Comparison of ENCODE assay signal across 9 mouse cellular contexts in the genomic region with DNA sequence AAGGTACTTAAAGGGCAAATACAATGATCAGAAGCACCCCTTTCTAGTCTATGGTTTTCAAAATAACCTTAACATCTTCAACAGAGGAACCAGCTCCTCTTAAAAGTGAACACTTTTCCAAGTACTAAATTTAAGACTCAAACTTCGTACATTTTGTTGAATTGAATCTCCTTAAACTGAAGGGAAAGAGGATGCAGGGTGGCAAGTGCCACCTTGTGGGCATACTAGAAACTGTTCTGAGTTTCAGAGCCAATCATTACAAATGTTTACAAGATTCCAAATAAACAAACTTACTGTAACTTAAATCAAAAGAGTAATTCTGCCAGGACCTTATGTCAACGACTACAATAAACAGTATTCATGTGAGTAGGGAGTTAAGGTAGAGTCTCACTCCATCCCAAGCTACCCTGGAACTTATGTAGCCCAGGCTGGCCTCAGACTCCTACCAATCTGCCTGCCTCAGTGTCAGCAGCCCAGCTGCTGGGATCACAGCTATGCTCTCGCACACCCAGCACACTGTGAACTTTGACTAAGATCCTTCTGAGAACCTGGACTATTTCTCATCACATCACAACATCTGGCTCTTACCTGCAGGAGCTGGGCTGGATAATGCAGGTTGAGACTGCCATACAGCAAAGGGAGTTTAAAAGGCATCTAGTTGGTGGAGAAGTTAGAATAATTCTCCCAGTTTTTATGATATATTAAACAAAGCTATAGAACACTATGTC. TPM values are rescaled to one million over a fixed set of nuclear protein-coding genes. Genes with fewer than 3 reads are reported as not detected.
A peak's percentile ranks its signal among the peaks of the same experiment; 100 is the strongest.
DNase-seq lines count a peak whose midpoint lies in the region; ATAC-seq and TF ChIP-seq lines count a peak whose summit lies in the region.
"Had no signal": no experiment of that assay in that cellular context is flagged by ENCODE, and none has a peak within 500 bp of the region (broad histone marks: within the 10 kb centered on the region; RNA-seq: fewer than 3 reads in every experiment).

No protein-coding gene starts in this region.

- ATAC-seq in forebrain, postnatal 0 days: no peak
- no peak for ATAC-seq in forebrain, embryonic 13.5 days
- no peak for ATAC-seq in liver, embryonic 12.5 days
- ATAC-seq in neural tube, embryonic 15.5 days (ENCODE audit: low FRiP score): no peak

- H3K36me3 ChIP-seq in forebrain, postnatal 0 days (ENCODE audit: insufficient read depth): no peaks in the 10 kb centered on the region
- H3K36me3 ChIP-seq in forebrain, embryonic 13.5 days (ENCODE audit: poor library complexity, severe bottlenecking): peaks cover 5% of the 10 kb centered on the region; the same call in 1 of the 2 replicates
- no peaks in the 10 kb centered on the region for H3K36me3 ChIP-seq in liver, adult 2 months (ENCODE audit: control insufficient read depth, insufficient read depth, low read length)
- no peaks in the 10 kb centered on the region for H3K36me3 ChIP-seq in liver, embryonic 12.5 days
- H3K36me3 ChIP-seq in neural tube, embryonic 15.5 days: no peaks in the 10 kb centered on the region
- H3K36me3 ChIP-seq: embryonic facial prominence, embryonic 15.5 days had no signal

- H3K79me2 ChIP-seq in liver, adult 2 months (ENCODE audit: control insufficient read depth, insufficient read depth, low read length): no peaks in the 10 kb centered on the region

- TF ChIP-seq POLR2A in liver, adult 2 months (IDR thresholded peaks at IDR 0.05; ENCODE audit: extremely low read depth, insufficient read depth, low read length): no peak

- 51% methylated on average over 3 of the region's 3 CpGs for WGBS in forebrain, postnatal 0 days
- WGBS in forebrain, embryonic 13.5 days: 78% methylated on average over 3 of the region's 3 CpGs
- 25% methylated on average over 3 of the region's 3 CpGs for WGBS in liver, adult 2 months
- WGBS in liver, embryonic 12.5 days (ENCODE audit: insufficient replicate concordance): 38% methylated on average over 3 of the region's 3 CpGs
- 60% methylated on average over 3 of the region's 3 CpGs for WGBS in neural tube, embryonic 15.5 days

- peak; percentile 85 for TF ChIP-seq CTCF in forebrain, postnatal 0 days (IDR thresholded peaks at IDR 0.05; ENCODE audit: low read depth)
- 0 out of 2 replicates have a peak, but pooled peaks have one; percentile 38 for TF ChIP-seq CTCF in liver, adult 2 months (IDR thresholded peaks at IDR 0.05; ENCODE audit: low read depth, low read length)

- no peaks in the 10 kb centered on the region for H3K9me3 ChIP-seq in forebrain, postnatal 0 days (ENCODE audit: low read length)
- no peaks in the 10 kb centered on the region for H3K9me3 ChIP-seq in forebrain, embryonic 13.5 days (replicated peaks)
- no peaks in the 10 kb centered on the region for H3K9me3 ChIP-seq in liver, embryonic 12.5 days (replicated peaks)
- no peaks in the 10 kb centered on the region for H3K9me3 ChIP-seq in neural tube, embryonic 15.5 days (replicated peaks)
- H3K9me3 ChIP-seq: embryonic facial prominence, embryonic 15.5 days had no signal

- no peaks in the 10 kb centered on the region for H3K4me1 ChIP-seq in forebrain, postnatal 0 days (ENCODE audit: insufficient read depth)
- H3K4me1 ChIP-seq in forebrain, embryonic 13.5 days: no peaks in the 10 kb centered on the region
- no peaks in the 10 kb centered on the region for H3K4me1 ChIP-seq in liver, adult 2 months (ENCODE audit: control insufficient read depth, insufficient read depth, low read length)
- no peaks in the 10 kb centered on the region for H3K4me1 ChIP-seq in liver, embryonic 12.5 days
- H3K4me1 ChIP-seq in neural tube, embryonic 15.5 days: no peaks in the 10 kb centered on the region

- no peaks in the 10 kb centered on the region for H3K27me3 ChIP-seq in forebrain, postnatal 0 days (ENCODE audit: insufficient read depth, low read length)
- no peaks in the 10 kb centered on the region for H3K27me3 ChIP-seq in forebrain, embryonic 13.5 days
- no peaks in the 10 kb centered on the region for H3K27me3 ChIP-seq in liver, adult 2 months (ENCODE audit: control insufficient read depth, insufficient read depth, low read length)
- no peaks in the 10 kb centered on the region for H3K27me3 ChIP-seq in liver, embryonic 12.5 days (replicated peaks)
- H3K27me3 ChIP-seq in neural tube, embryonic 15.5 days (replicated peaks): no peaks in the 10 kb centered on the region
- H3K27me3 ChIP-seq: embryonic facial prominence, embryonic 15.5 days had no signal

- no peak overlapping the region for H3K27ac ChIP-seq in forebrain, postnatal 0 days (ENCODE audit: low read depth, low read length)
- H3K27ac ChIP-seq in forebrain, embryonic 13.5 days: no peak overlapping the region
- H3K27ac ChIP-seq in liver, adult 2 months (replicated peaks; ENCODE audit: insufficient read depth, low read depth, low read length): no peak overlapping the region
- no peak overlapping the region for H3K27ac ChIP-seq in liver, embryonic 12.5 days
- no peak overlapping the region for H3K27ac ChIP-seq in neural tube, embryonic 15.5 days (replicated peaks)
- H3K27ac ChIP-seq: embryonic facial prominence, embryonic 15.5 days had no signal

- peak; percentile 63 for DNase-seq in forebrain, postnatal 0 days
- peak; percentile 54 for DNase-seq in liver, adult 2 months (ENCODE audit: extremely low read depth, low read depth, low spot score)
- DNase-seq in heart, postnatal 4 days: peak; percentile 36
- DNase-seq in right cerebral cortex, adult 2 months (ENCODE audit: low spot score in 2 of 2): peak; percentile 38 to 65
- no peak for DNase-seq in embryo, embryonic 10.5 days (ENCODE audit: low spot score)

- no peak overlapping the region for H3K4me3 ChIP-seq in forebrain, postnatal 0 days (ENCODE audit: low read depth, low read length)
- H3K4me3 ChIP-seq in forebrain, embryonic 13.5 days: no peak overlapping the region
- no peak overlapping the region for H3K4me3 ChIP-seq in liver, adult 2 months (ENCODE audit: insufficient read depth, low read depth, low read length)
- H3K4me3 ChIP-seq in liver, embryonic 12.5 days: no peak overlapping the region
- no peak overlapping the region for H3K4me3 ChIP-seq in neural tube, embryonic 15.5 days (replicated peaks)
- H3K4me3 ChIP-seq: embryonic facial prominence, embryonic 15.5 days had no signal

- H3K9ac ChIP-seq in forebrain, postnatal 0 days: no peak overlapping the region
- no peak overlapping the region for H3K9ac ChIP-seq in forebrain, embryonic 13.5 days
- no peak overlapping the region for H3K9ac ChIP-seq in liver, adult 2 months (ENCODE audit: low read depth, low read length)
- H3K9ac ChIP-seq in liver, embryonic 12.5 days: no peak overlapping the region
- no peak overlapping the region for H3K9ac ChIP-seq in neural tube, embryonic 15.5 days (replicated peaks)
- H3K9ac ChIP-seq: embryonic facial prominence, embryonic 15.5 days had no signal

- H3K4me2 ChIP-seq in forebrain, postnatal 0 days (ENCODE audit: low read depth): no peak overlapping the region
- H3K4me2 ChIP-seq in forebrain, embryonic 13.5 days: no peak overlapping the region
- no peak overlapping the region for H3K4me2 ChIP-seq in liver, embryonic 12.5 days
- no peak overlapping the region for H3K4me2 ChIP-seq in neural tube, embryonic 15.5 days
- H3K4me2 ChIP-seq: embryonic facial prominence, embryonic 15.5 days had no signal

RNA-seq across cellular contexts. Expression of gene Chn1, which starts 29.3 kb away (rescaled TPM):
- 136 and 157 TPM in 2 replicates for total RNA-seq in forebrain, postnatal 0 days (2014; rRNA removed)
- 85.5 and 102 TPM in 2 replicates for polyA plus RNA-seq in forebrain, postnatal 0 days (2015; fragmentation: Nextera tagmentation; extraction: Ambion mirVana)
- polyA plus RNA-seq in forebrain, embryonic 13.5 days (2015; fragmentation: Nextera tagmentation; extraction: Ambion mirVana): 67.9 and 71.9 TPM in 2 replicates
- 0.18 and 0.40 TPM in 2 replicates for total RNA-seq in liver, adult 2 months (2014; rRNA removed)
- polyA plus RNA-seq in liver, adult 2 months (2012; rRNA removed): not detected in 2 replicates
- 1.6 and 1.9 TPM in 2 replicates for polyA plus RNA-seq in liver, embryonic 12.5 days (2016; fragmentation: Nextera tagmentation; extraction: Ambion mirVana)
- 10 to 100 TPM; 77.7 to 79.8 TPM for total RNA-seq in heart, postnatal 4 days (2021)
- polyA plus RNA-seq in neural tube, embryonic 15.5 days (2015; fragmentation: Nextera tagmentation; extraction: Ambion mirVana): 78.8 and 101 TPM in 2 replicates

Comparison
In these comparisons a context has a peak if more than half of its experiments do, and no peak if none do; other contexts are left out.
1. RNA of gene Chn1, which starts 29.3 kb away (polyA plus RNA-seq): 85.5 to 102 TPM in forebrain, postnatal 0 days, 78.8 to 101 TPM in neural tube, embryonic 15.5 days and 67.9 to 71.9 TPM in forebrain, embryonic 13.5 days; 1.6 to 1.9 TPM in liver, embryonic 12.5 days and not detected in liver, adult 2 months; every median in the first group is over 10 times any median in the second.